Mouse (Mus musculus): ENCODE data around the gene Irf8. TPM values are rescaled to one million over a fixed set of nuclear protein-coding genes. Genes with fewer than 3 reads are reported as not detected.

Irf8 gene
- polyA plus RNA-seq, 1 experiment from 2014 or later: 5.6 TPM

DNA sequence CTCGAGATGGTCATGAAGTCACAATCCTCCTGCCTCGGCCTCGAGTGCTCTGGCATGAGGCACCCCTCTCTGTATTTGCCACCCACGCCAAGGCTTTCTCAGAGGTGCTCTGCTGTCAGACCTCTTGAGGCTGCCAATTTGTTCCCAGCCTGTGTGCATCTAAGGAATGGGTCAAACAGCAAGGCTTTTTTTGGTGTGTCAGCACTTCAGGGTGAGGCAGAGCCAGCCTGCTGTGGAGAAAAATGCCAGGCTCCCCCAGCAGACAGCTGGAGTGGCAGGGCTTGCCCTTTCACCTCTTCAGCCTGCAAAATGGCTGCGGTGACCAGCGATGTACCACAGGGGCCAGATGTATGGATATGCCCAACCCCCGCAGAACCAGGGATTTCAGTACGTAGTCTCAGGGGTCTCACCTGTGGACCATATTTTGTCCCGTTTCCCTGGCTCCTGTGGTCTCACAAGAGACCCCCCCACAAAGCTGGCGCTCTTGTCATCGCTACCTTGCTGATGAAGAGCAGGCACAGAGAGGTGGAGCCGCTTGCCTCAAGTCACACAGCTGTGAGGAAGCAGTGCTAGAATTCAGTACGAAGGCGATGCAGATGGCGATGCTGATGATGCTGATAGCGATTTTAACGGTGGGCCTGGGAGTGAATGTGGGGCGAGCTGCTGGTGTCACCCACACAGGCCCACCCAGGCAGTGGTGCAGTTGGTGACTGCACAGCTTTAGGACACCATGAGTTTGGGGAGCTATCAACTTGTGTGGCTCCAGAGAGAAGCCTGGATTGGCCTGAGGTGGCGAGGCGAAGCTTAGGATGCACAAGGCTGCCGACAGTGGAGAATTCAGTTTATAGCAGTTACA lies 15.3 kb downstream of the Irf8 start:
- WGBS: 49% methylated on average over 21 of the region's 21 CpGs
- Histone ChIP-seq H3K4me1 (replicated peaks) (peaks cover 18% of the 10 kb centered on the region), H3K27me3 (replicated peaks) (peaks cover 24% of the 10 kb centered on the region), H3K36me3 (no peaks in the 10 kb centered on the region), H3K27ac (ENCODE audit: poor library complexity, severe bottlenecking) (peak overlapping the region; percentile 64; the same call in 1 of the 2 replicates), H3K4me3 (no peak overlapping the region), H3K9ac (peak overlapping the region; percentile 38; the same call in 1 of the 2 replicates), H3K4me2 (peak overlapping the region; percentile 50), H3K9me3 (replicated peaks) (no peaks in the 10 kb centered on the region)
- ATAC-seq (ENCODE audit: insufficient number of reproducible peaks, low FRiP score): no peak; the same call in 1 of the 2 replicates

DNA sequence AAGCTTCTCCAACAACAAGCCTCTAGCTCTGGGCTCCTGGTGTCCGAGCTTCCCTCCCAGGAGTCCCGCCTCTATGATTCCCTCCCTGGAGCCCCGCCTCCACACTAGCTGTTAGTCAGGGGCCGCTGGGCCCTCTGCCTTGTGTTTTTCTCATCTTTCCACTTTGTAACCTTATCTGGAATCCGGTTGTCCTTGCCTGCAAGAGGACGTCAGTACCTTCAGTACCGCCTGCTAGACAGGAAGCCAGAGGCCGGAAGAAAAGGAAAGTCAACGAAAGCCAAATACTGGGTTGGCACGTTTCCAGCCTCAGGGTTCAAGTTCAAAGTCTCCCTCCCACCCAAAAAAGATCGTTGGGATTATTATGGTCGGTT lies 15.9 kb downstream of the Irf8 start:
- Histone ChIP-seq H3K4me3 (no peak overlapping the region), H3K9ac (peak overlapping the region; percentile 38; the same call in 1 of the 2 replicates)
- 4% methylated on average over 12 of the region's 12 CpGs for whole genome bisulfite sequencing

DNA sequence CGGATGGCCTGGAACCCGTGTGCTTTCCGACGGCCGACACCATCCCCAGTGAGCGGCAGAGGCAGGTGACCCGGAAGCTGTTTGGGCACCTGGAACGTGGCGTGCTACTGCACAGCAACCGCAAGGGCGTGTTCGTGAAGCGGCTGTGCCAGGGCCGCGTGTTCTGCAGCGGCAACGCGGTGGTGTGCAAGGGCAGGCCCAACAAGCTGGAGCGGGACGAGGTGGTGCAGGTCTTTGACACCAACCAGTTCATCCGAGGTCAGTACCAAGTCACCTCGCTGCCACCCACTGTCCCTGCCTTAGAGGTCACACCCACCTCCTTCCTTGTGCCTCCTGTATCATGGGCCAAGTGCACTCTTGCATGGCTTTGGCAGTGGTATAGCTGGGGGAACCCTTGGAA lies 17.3 kb downstream of the Irf8 start:
- no peak for ATAC-seq (ENCODE audit: insufficient number of reproducible peaks, low FRiP score)
- Histone ChIP-seq H3K4me3 (no peak overlapping the region), H3K9ac (no peak overlapping the region), H3K36me3 (no peaks in the 10 kb centered on the region), H3K27ac (ENCODE audit: poor library complexity, severe bottlenecking) (no peak overlapping the region), H3K4me2 (no peak overlapping the region), H3K4me1 (replicated peaks) (peaks cover 18% of the 10 kb centered on the region), H3K27me3 (replicated peaks) (peaks cover 24% of the 10 kb centered on the region), H3K9me3 (replicated peaks) (no peaks in the 10 kb centered on the region)
- 86% methylated on average over 22 of the region's 22 CpGs for WGBS

More for the DNA sequence above, 15.9 kb downstream of the Irf8 start:
- peaks cover 18% of the 10 kb centered on the region for H3K4me1 ChIP-seq (replicated peaks)
- peak overlapping the region; percentile 50 for H3K4me2 ChIP-seq
- peak overlapping the region; percentile 64; the same call in 1 of the 2 replicates for H3K27ac ChIP-seq (ENCODE audit: poor library complexity, severe bottlenecking)
- peak; percentile 71 for ATAC-seq (ENCODE audit: insufficient number of reproducible peaks, low FRiP score)
- peaks cover 24% of the 10 kb centered on the region for H3K27me3 ChIP-seq (replicated peaks)
- no peaks in the 10 kb centered on the region for H3K36me3 ChIP-seq
- no peaks in the 10 kb centered on the region for H3K9me3 ChIP-seq (replicated peaks)

DNA sequence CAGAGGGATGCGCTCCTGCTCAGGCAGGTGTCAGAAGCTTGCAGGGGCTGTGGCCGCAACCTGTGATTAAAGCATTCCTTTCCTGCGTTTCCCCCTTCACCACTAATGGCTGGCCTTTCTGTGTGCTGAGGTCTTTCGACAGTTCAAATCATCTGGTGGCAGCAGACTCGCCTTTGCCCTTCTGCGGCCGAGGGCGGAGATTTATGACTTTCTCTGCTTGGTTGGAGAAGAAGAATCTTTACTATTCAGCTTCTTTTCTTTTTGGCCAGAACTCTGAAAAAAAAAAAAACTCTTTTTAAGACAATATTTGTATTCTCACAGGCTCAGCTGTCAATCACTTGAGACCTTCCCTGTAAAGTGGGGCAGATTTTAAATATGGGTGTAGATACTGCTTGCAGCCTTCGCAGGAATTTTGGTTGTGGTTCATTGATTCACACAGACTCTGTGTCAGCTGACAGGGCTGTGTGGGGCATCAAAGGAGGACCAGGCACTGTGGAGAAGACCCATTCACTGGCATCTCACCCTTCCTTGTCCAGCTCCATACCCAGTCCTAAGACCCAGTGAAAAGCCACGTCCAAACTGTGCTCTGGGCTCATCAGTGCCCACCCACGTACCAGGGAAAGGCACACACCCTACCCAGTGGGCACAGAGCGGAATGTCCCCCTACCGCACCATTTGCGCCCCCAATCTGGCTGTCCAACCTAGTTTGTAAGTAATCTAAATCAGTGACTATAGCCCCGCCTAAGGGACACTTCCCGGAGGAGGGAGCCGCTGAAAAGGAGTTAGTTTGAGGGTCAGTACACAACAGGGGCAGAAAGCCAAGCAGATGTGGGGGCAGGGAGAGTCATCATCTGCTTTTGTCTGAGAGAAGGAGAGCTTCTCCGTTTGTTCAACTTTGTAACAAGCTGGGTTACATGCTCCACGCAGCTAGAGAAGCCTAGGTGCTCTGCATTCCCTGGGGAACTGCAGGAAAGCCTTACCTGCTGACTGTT lies 19.4 kb downstream of the Irf8 start:
- no peaks in the 10 kb centered on the region for H3K36me3 ChIP-seq
- 62% methylated on average over 19 of the region's 19 CpGs for WGBS
- H3K9me3 ChIP-seq (replicated peaks): no peaks in the 10 kb centered on the region
- no peak overlapping the region for H3K9ac ChIP-seq
- peaks cover 18% of the 10 kb centered on the region for H3K4me1 ChIP-seq (replicated peaks)
- no peak overlapping the region for H3K4me2 ChIP-seq
- peaks cover 22% of the 10 kb centered on the region for H3K27me3 ChIP-seq (replicated peaks)
- no peak overlapping the region for H3K27ac ChIP-seq (ENCODE audit: poor library complexity, severe bottlenecking)
- ATAC-seq (ENCODE audit: insufficient number of reproducible peaks, low FRiP score): no peak
- no peak overlapping the region for H3K4me3 ChIP-seq

DNA sequence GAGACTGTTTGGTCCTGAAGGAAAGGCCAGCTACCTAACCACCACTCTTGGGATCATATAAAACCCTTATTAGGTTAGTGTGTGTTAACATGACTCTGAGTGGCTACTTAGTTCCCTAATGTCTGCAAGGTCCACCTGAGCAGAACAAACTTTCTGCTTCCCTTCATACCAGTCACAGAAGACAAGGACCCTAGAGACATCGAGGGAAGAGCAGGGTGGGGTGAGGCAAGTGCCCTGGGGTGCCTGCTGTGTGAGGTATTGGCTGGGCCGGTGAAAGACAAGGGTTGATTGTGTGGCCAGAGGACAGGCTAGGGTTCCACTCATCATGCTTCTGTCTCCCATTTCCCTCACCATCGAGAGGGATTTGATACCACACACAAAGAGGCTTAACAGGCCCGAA lies 21.8 kb downstream of the Irf8 start:
- no peak for ATAC-seq (ENCODE audit: insufficient number of reproducible peaks, low FRiP score)
- no peak overlapping the region for H3K9ac ChIP-seq
- H3K9me3 ChIP-seq (replicated peaks): no peaks in the 10 kb centered on the region
- H3K27me3 ChIP-seq (replicated peaks): peaks cover 26% of the 10 kb centered on the region
- H3K4me1 ChIP-seq (replicated peaks): no peaks in the 10 kb centered on the region
- 54% methylated on average over 4 of the region's 4 CpGs for WGBS
- no peak overlapping the region for H3K27ac ChIP-seq (ENCODE audit: poor library complexity, severe bottlenecking)
- H3K4me3 ChIP-seq: no peak overlapping the region
- no peak overlapping the region for H3K4me2 ChIP-seq
- no peaks in the 10 kb centered on the region for H3K36me3 ChIP-seq

DNA sequence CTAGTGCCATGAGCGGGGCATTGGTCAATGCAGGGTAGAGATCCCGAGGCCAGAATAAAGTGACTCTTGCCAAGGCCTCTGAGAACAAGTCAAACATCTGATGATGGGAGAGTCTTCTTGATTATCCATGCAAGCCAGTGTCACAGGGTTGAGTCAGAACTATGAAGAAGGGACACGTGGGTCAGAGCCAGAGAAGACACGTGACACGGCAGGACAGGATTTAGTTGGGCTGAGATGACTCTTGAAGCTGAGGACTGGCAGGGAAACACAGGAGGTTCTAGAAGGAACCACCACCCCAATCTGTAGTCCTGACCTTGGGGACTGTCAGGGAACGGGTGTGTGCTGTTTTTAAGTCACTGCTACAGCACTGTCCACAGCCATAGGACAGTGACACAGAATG lies 23.7 kb downstream of the Irf8 start:
- Histone ChIP-seq H3K4me1 (replicated peaks) (no peaks in the 10 kb centered on the region), H3K4me3 (no peak overlapping the region), H3K36me3 (no peaks in the 10 kb centered on the region), H3K27ac (ENCODE audit: poor library complexity, severe bottlenecking) (no peak overlapping the region), H3K9ac (no peak overlapping the region), H3K9me3 (replicated peaks) (no peaks in the 10 kb centered on the region), H3K27me3 (replicated peaks) (peaks cover 8% of the 10 kb centered on the region), H3K4me2 (no peak overlapping the region)
- WGBS: 79% methylated on average over 6 of the region's 6 CpGs
- ATAC-seq (ENCODE audit: insufficient number of reproducible peaks, low FRiP score): no peak

DNA sequence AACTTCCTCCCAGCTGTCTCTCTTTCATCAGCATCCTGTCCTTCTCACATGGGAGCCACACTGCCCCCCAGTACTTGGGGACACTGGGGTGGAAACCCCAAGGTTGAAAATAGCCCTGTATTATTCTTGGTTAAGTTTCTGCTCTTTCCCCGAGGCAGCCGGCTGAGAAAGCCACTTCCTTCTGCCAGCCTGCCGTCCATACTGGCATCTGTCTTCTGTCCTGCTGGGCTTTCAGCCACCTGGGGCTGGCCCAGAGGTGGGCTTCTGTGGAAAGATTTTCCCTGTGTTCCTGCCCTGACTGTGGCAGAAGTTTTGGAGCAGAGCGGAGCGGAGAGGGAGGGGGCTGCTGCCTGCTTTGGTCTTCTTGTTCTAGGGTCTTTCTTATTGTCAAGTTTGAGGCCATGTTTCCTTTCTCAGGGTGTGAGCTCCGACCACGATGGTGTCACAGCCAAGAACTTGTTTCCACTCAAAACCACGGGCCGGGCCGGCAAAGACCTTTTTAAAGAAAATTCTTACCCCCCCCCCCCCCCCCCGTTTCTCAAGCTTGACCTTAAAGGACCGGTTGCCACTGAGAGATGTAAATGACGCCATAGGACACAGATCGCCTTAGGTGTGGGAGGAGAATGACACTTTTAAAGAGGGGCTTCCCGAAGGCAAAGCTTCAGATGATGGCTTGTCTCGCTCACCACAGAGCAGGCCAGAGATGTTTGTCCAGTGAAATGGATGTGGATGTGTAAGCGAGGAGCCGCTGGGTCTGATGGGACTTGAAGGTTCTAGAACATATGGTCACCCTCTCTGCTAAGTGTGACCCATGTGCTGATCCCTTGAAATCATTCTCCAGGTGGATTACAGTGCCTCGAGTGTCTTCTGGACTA lies 24.4 kb downstream of the Irf8 start:
- 72% methylated on average over 19 of the region's 19 CpGs for WGBS
- Histone ChIP-seq H3K4me3 (no peak overlapping the region), H3K27me3 (replicated peaks) (peaks cover 8% of the 10 kb centered on the region; the same call in 1 of the 2 replicates), H3K4me1 (replicated peaks) (no peaks in the 10 kb centered on the region), H3K36me3 (no peaks in the 10 kb centered on the region), H3K9me3 (replicated peaks) (no peaks in the 10 kb centered on the region), H3K27ac (ENCODE audit: poor library complexity, severe bottlenecking) (no peak overlapping the region), H3K4me2 (no peak overlapping the region), H3K9ac (no peak overlapping the region)
- no peak for ATAC-seq (ENCODE audit: insufficient number of reproducible peaks, low FRiP score)

DNA sequence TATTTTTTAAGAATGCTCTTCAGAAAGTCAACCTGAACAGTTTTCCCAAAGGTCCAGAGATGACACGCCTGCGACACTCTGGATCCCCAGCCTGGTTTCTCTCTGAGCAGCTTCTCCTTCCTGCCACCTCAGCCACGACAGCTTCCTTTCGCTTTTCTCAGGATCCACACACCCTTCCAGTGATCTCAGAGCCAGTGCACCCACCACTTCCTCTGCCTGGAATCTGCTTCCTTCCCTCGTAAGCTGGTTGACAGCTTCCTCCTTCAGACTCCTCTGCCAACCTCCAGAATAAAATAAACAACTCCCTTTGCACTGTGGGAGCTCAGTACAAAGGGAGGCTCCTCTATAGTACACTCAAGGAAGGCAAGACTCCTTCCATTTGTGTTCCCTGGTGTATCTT lies 27.1 kb downstream of the Irf8 start:
- Histone ChIP-seq H3K9ac (no peak overlapping the region), H3K27me3 (replicated peaks) (peaks cover 8% of the 10 kb centered on the region; the same call in 1 of the 2 replicates), H3K36me3 (no peaks in the 10 kb centered on the region), H3K4me2 (no peak overlapping the region), H3K9me3 (replicated peaks) (no peaks in the 10 kb centered on the region), H3K27ac (ENCODE audit: poor library complexity, severe bottlenecking) (no peak overlapping the region), H3K4me1 (replicated peaks) (peaks cover 3% of the 10 kb centered on the region), H3K4me3 (no peak overlapping the region)
- ATAC-seq (ENCODE audit: insufficient number of reproducible peaks, low FRiP score): no peak
- 47% methylated on average over 5 of the region's 5 CpGs for WGBS

DNA sequence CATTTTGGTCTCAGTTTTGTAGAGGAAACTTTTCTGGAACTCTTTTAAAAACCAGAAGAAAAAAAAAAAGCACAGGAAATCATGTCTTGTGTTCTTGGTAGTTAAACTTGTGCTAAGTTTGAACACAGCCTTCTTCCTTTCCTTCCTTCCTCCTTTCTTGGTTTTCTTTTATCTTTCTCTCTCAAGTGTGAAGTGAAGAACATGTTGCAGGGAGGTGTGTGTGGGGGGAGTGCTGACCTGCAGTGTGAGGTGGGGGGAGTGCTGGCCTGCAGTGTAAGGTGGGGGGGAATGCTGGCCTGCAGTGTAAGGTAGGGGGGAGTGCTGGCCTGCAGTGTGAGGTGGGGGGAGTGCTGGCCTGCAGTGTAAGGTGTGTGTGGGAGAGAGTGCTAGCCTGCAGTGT lies 28.5 kb downstream of the Irf8 start:
- no peaks in the 10 kb centered on the region for H3K9me3 ChIP-seq (replicated peaks)
- H3K27ac ChIP-seq (ENCODE audit: poor library complexity, severe bottlenecking): no peak overlapping the region
- peaks cover 3% of the 10 kb centered on the region; the same call in 1 of the 2 replicates for H3K27me3 ChIP-seq (replicated peaks)

DNA sequence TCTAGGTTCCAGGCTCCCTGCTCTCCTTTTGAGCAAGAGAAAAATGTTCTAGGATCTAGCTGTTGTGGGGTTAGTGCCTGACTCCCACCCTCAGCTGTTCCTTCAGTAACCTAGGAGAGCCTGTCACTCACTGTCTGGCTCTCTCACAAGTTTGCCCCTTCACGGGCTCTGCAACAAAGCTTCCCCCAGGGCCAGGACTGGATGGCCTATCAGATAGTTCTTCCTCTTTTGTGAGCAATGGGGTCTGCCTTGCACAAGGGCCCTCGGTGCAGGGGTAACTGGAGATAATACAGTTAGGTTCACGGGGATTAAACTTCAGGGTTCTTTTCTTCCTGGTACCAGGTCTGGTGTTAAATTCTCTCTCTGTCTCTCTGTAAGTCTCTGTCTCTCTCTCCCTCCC lies 30.5 kb downstream of the Irf8 start:
- WGBS: 25% methylated on average over 3 of the region's 3 CpGs
- H3K27me3 ChIP-seq (replicated peaks): peaks cover 1% of the 10 kb centered on the region; the same call in 1 of the 2 replicates
- H3K36me3 ChIP-seq: no peaks in the 10 kb centered on the region
- no peak for ATAC-seq (ENCODE audit: insufficient number of reproducible peaks, low FRiP score)
- H3K4me1 ChIP-seq (replicated peaks): peaks cover 14% of the 10 kb centered on the region
- no peak overlapping the region for H3K4me3 ChIP-seq
- H3K27ac ChIP-seq (ENCODE audit: poor library complexity, severe bottlenecking): no peak overlapping the region
- no peaks in the 10 kb centered on the region for H3K9me3 ChIP-seq (replicated peaks)
- no peak overlapping the region for H3K4me2 ChIP-seq
- no peak overlapping the region for H3K9ac ChIP-seq

More for the DNA sequence above, 28.5 kb downstream of the Irf8 start:
- H3K4me3 ChIP-seq: no peak overlapping the region
- H3K4me2 ChIP-seq: no peak overlapping the region
- peaks cover 14% of the 10 kb centered on the region for H3K4me1 ChIP-seq (replicated peaks)
- H3K36me3 ChIP-seq: no peaks in the 10 kb centered on the region
- no peak overlapping the region for H3K9ac ChIP-seq
- no peak for ATAC-seq (ENCODE audit: insufficient number of reproducible peaks, low FRiP score)
